Mouse (Mus musculus) midbrain, embryonic 14.5 days (tissue): ENCODE measurements around the gene Acvr1c. TPM values are rescaled to one million over a fixed set of nuclear protein-coding genes. Genes with fewer than 3 reads are reported as not detected.

Experiments
- ATAC-seq: fragments of 200-750 bp; cut with Nextera tagmentation; 2 replicates; pipeline ENCODE4 v1.8.0; 2017; ENCODE audit warnings: moderate number of reproducible peaks, moderate library complexity; ENCODE audit not compliant: low FRiP score, low TSS enrichment
- DNase-seq: peaks from one replicate; pipeline ENCODE4 v3.0.0-alpha.2; 2015
- H3K27ac ChIP-seq: fragments of 300-500 bp; sonication (generic); replicated peaks from 2 replicates; pipeline ENCODE4 v1.5.1; 2014; ENCODE audit warnings: mild to moderate bottlenecking, low read depth, low read length, moderate library complexity
- H3K27me3 ChIP-seq: fragments of 300-500 bp; sonication (generic); 2 replicates; pipeline ENCODE4 v1.6.1; 2014; ENCODE audit warnings: low read length, control low read depth, mixed read lengths; ENCODE audit not compliant: control insufficient read depth, insufficient read depth
- H3K36me3 ChIP-seq: fragments of 300-500 bp; sonication (generic); 2 replicates; pipeline ENCODE4 v1.6.1; 2014; ENCODE audit warnings: low read length, control low read depth; ENCODE audit not compliant: control insufficient read depth, insufficient read depth
- H3K4me1 ChIP-seq: fragments of 300-500 bp; sonication (generic); 2 replicates; pipeline ENCODE4 v1.6.1; 2014; ENCODE audit warnings: mild to moderate bottlenecking, antibody characterized with exemption, low read length, control low read depth; ENCODE audit not compliant: control insufficient read depth, insufficient read depth
- H3K4me2 ChIP-seq: fragments of 300-500 bp; sonication (generic); 2 replicates; pipeline ENCODE4 v1.6.1; 2014; ENCODE audit warnings: mild to moderate bottlenecking, low read length, moderate library complexity
- H3K4me3 ChIP-seq: fragments of 300-500 bp; sonication (generic); replicated peaks from 2 replicates; pipeline ENCODE4 v1.5.1; 2014; ENCODE audit warnings: low read depth, low read length
- H3K9ac ChIP-seq: fragments of 300-500 bp; sonication (generic); replicated peaks from 2 replicates; pipeline ENCODE4 v1.6.1; 2014; ENCODE audit warnings: mild to moderate bottlenecking, low read length, moderate library complexity
- H3K9me3 ChIP-seq: fragments of 300-500 bp; sonication (generic); 2 replicates; pipeline ENCODE4 v1.6.1; 2016; ENCODE audit warnings: low read length, control low read depth, mixed read lengths; ENCODE audit not compliant: control insufficient read depth
- WGBS: fragments of 180-500 bp; shearing (Covaris S2); extraction: QIAGEN DNeasy Blood & Tissue Kit; methylation state at CpG from one replicate; pipeline ENCODE4 v1.1.7; 2014; 5-methylcytosine and 5-hydroxymethylcytosine counted together
- polyA plus RNA-seq: library from polyadenylated mRNA; unstranded; fragments of >200 nt; fragmentation: Nextera tagmentation; extraction: Ambion mirVana; gene quantifications from 2 replicates; pipeline ENCODE4 v1.2.1, GENCODE M21; 2014

Acvr1c gene
- polyA plus RNA-seq, 1 experiment from 2014 or later: 0.43 TPM

DNA sequence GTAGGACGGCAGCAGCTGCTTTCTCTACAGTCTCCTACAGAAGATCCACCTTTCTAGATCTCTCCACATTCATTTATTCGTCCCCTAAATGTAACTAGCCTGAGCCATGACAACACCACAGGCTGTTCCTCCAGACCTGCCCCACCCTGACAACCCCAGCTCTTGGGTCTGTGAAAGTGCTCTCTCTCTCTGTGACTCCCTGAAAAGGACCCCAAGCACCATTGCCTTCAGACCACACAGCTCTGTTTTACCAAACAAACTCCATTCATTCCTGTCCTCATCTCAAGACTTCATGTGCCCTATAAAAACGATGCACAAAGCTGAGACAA is 401 bp upstream of the Acvr1c start:
- 18% methylated on average over 3 of the region's 3 CpGs for WGBS
- no peak for DNase-seq
- Histone ChIP-seq H3K4me1 (peaks cover 7% of the 10 kb centered on the region; the same call in 1 of the 2 replicates), H3K27ac (no peak overlapping the region), H3K9me3 (no peaks in the 10 kb centered on the region), H3K9ac (no peak overlapping the region), H3K27me3 (peaks cover 4% of the 10 kb centered on the region; the same call in 1 of the 2 replicates), H3K36me3 (no peaks in the 10 kb centered on the region), H3K4me3 (peak overlapping the region; percentile 58), H3K4me2 (peak overlapping the region; percentile 100)
- no peak; the same call in 1 of the 2 replicates for ATAC-seq

DNA sequence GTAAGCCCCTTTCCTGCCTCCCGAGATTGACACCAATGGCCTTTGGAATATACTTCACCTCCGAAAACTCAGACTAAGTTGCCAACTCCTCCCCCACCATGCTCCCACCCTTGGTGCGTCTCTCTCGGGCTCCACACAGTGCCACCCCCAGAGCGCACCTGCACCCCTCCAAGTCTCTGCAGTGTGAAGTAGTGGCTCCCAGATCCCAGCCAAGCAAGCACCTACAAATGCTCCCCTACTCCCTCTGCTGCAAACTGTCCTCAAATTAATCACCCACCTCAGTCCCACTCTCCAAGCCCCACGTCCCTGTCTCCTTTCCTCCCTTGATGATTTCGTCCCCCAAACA is 654 bp downstream of the Acvr1c start:
- H3K9me3 ChIP-seq: no peaks in the 10 kb centered on the region
- WGBS: 1% methylated on average over 7 of the region's 7 CpGs
- H3K36me3 ChIP-seq: no peaks in the 10 kb centered on the region
- peaks cover 4% of the 10 kb centered on the region; the same call in 1 of the 2 replicates for H3K27me3 ChIP-seq
- no peak overlapping the region for H3K27ac ChIP-seq
- H3K4me1 ChIP-seq: peaks cover 7% of the 10 kb centered on the region; the same call in 1 of the 2 replicates
- H3K4me3 ChIP-seq: peak overlapping the region; percentile 58
- ATAC-seq: peak; percentile 48; the same call in 1 of the 2 replicates
- DNase-seq: peak; percentile 31
- peak overlapping the region; percentile 51 for H3K9ac ChIP-seq
- H3K4me2 ChIP-seq: peak overlapping the region; percentile 100

DNA sequence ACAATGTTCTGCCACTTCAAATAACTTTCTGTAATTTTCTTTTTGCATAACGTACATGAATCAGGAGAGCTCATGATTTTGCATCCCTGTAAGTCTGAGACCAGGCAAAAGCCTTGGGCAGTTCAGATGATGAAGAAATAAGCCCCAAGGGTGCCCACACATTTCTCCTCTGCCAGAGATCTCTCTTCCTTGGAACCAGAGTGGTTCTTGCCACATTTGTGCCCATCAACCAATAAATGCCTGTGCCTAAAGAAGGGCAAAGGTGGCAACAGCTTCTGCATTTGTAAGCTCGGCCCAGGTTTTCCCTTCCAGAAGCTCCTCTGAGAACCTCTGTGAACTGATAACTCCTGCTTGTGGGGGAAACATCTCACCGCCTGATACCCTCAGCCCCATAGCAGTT is 3.3 kb downstream of the Acvr1c start:
- Histone ChIP-seq H3K27ac (no peak overlapping the region), H3K4me2 (no peak overlapping the region), H3K36me3 (no peaks in the 10 kb centered on the region), H3K27me3 (peaks cover 4% of the 10 kb centered on the region; the same call in 1 of the 2 replicates), H3K9ac (no peak overlapping the region), H3K4me3 (no peak overlapping the region), H3K9me3 (no peaks in the 10 kb centered on the region), H3K4me1 (peaks cover 7% of the 10 kb centered on the region; the same call in 1 of the 2 replicates)
- ATAC-seq (no peak), DNase-seq (no peak)
- 91% methylated on average over 3 of the region's 3 CpGs for WGBS

DNA sequence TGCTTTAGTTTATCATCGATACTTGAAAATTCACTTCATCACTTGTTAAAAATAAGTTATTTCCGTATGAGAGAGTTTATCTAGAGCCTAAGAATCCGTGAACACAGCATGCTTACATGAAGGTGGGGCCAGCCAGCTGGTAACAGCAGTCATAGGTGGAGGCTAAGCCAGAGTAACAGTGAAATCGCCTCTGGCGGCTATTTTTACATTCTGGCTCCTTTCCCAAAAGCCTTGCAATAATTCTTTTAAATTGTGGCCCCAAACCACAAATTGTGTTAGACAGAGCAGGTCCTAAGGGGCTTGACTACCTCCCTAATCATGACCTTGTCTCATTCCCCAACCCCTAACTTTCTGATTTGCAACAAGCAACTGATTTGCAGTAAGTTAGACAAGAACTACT is 4.8 kb downstream of the Acvr1c start:
- no peak overlapping the region for H3K9ac ChIP-seq
- peaks cover 7% of the 10 kb centered on the region; the same call in 1 of the 2 replicates for H3K4me1 ChIP-seq
- no peak overlapping the region for H3K4me3 ChIP-seq
- no peak overlapping the region for H3K4me2 ChIP-seq
- no peaks in the 10 kb centered on the region for H3K9me3 ChIP-seq
- peaks cover 4% of the 10 kb centered on the region; the same call in 1 of the 2 replicates for H3K27me3 ChIP-seq
- 83% methylated on average over 5 of the region's 5 CpGs for WGBS
- no peak for ATAC-seq
- H3K36me3 ChIP-seq: no peaks in the 10 kb centered on the region
- DNase-seq: no peak
- no peak overlapping the region for H3K27ac ChIP-seq

DNA sequence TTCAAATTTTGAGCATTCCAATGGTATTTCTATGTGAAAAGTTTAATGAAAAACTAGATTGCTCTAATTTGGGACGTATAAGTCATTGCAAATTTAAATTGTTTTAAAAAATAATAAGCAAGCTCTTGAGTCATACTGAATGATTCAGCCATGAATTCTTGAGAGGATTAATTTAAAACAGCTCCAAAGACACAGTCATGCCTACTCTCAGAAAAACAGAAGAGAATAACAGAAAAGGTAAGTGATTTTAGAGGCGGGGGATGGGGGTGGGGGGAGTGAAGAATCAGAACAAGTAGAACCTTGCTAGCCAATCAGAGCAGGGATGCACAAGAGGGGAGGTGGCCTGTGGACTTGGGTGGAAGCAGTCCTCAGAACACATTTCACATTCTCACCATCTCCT is 7.0 kb downstream of the Acvr1c start:
- Histone ChIP-seq H3K9ac (no peak overlapping the region), H3K9me3 (no peaks in the 10 kb centered on the region), H3K27ac (no peak overlapping the region), H3K4me2 (no peak overlapping the region), H3K36me3 (no peaks in the 10 kb centered on the region), H3K4me1 (no peaks in the 10 kb centered on the region), H3K27me3 (no peaks in the 10 kb centered on the region), H3K4me3 (no peak overlapping the region)
- 86% methylated on average over 2 of the region's 2 CpGs for WGBS
- no peak for ATAC-seq
- DNase-seq: no peak

DNA sequence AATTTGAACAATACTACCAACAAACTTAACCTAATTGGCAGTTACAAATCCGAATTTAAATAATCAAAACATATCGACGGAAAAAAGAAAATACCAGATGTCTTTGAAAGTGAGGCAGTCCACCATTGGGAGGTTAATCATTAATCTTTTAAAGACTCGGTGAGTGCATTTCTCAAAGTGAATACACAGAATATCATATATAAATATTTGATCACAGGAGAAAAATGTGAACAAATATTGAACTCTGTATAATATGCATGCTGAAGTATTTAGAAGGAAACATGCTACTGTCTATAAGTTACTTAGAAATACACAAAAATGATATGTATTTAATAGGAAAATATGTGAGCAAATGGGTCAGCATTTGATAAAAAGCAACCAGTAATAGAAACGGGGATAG is 21.0 kb downstream of the Acvr1c start:
- Histone ChIP-seq H3K27ac (no peak overlapping the region), H3K4me2 (no peak overlapping the region), H3K4me1 (no peaks in the 10 kb centered on the region), H3K9ac (no peak overlapping the region), H3K27me3 (no peaks in the 10 kb centered on the region), H3K4me3 (no peak overlapping the region), H3K9me3 (no peaks in the 10 kb centered on the region), H3K36me3 (no peaks in the 10 kb centered on the region)
- 79% methylated on average over 5 of the region's 5 CpGs for WGBS
- ATAC-seq (no peak), DNase-seq (no peak)

DNA sequence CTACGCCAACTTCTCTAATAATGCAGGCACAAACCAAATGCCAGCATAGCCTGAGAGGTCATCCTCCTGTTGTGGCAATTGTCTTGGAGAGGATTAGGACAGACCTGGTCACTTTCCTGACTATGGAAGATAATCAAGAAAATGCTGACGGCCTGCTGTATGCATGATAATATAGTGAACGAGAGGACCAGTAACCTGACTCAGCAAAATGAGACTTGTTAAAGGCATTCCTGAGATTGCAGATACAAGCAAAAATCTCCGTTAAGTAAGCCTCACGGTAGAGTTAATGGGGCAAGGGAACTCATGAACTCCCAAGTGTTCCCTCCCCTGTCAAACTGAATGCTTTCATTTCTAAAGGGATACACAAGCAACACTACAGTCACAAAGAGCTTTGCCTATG is 28.1 kb downstream of the Acvr1c start:
- DNase-seq (no peak), ATAC-seq (no peak)
- H3K36me3 ChIP-seq: no peaks in the 10 kb centered on the region
- H3K4me1 ChIP-seq: no peaks in the 10 kb centered on the region
- H3K27ac ChIP-seq: no peak overlapping the region
- H3K9me3 ChIP-seq: no peaks in the 10 kb centered on the region
- no peaks in the 10 kb centered on the region for H3K27me3 ChIP-seq
- 82% methylated on average over 5 of the region's 5 CpGs for WGBS
- no peak overlapping the region for H3K9ac ChIP-seq
- no peak overlapping the region for H3K4me3 ChIP-seq
- no peak overlapping the region for H3K4me2 ChIP-seq

DNA sequence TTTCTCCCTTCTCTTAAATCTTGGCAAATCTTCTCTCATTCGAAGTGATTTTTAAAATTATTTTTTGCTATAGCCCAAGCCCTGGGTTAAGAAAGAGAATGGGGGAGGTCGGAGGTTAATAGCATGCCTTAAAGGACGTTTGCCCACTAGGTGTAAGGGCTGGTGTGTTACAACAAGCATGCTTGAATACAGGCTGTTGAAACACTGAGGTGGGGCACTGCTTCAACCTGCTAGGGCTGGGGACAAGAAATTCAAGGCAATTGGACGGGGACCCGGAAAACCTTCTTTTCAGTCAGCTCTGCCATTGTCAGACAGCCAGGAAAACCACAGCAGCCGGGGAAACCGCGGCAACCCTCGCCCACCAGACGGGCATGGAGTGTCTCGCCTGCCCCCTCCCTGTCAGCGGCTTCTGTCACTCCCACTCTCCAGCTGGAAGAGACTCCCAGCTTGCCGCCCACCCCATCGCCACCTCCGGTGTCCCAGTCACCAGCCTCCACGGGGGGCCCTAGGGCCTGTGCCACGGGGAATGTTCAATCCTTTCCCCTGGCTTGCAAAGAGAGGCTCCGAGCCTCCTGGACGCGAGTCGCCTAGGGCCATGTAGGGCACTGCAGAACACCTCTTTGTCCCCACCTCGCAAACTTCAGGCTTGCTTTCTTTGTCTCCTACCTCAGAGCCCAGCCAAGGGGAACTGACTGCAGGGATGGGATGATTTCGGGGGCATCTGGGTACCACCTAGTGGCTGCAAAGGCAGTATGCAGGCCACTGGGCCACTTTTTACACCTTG is 33.4 kb downstream of the Acvr1c start:
- peak overlapping the region; percentile 62 for H3K27ac ChIP-seq
- ATAC-seq: peak; percentile 89
- H3K36me3 ChIP-seq: no peaks in the 10 kb centered on the region

DNA sequence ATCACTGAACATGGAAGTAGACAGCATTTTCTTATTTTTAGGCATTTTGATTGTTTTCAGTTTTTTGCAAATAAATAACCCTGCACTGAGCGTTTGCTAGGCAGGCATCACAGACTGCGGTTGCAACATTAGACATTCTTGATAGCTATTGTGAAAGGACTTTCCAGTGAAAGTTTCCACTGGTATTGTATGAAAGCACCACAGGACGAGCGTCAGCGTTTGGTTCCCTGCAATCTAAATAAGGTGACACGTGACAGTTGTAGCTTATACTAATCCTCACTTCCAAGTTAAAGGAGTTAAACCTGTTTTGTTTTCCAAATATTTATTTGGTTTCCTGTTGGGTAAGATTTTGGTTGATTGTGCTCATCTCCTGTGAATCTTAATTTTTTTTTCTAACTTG is 34.4 kb downstream of the Acvr1c start:
- 82% methylated on average over 6 of the region's 6 CpGs for WGBS
- no peak for DNase-seq
- H3K4me3 ChIP-seq: no peak overlapping the region
- ATAC-seq: no peak
- H3K9ac ChIP-seq: no peak overlapping the region
- no peak overlapping the region for H3K27ac ChIP-seq
- H3K36me3 ChIP-seq: no peaks in the 10 kb centered on the region
- no peaks in the 10 kb centered on the region for H3K27me3 ChIP-seq
- no peaks in the 10 kb centered on the region for H3K4me1 ChIP-seq
- no peak overlapping the region for H3K4me2 ChIP-seq
- H3K9me3 ChIP-seq: no peaks in the 10 kb centered on the region

More for the DNA sequence above, 33.4 kb downstream of the Acvr1c start:
- Histone ChIP-seq H3K9ac (peak overlapping the region; percentile 56), H3K4me3 (peak overlapping the region; percentile 35), H3K27me3 (no peaks in the 10 kb centered on the region), H3K9me3 (no peaks in the 10 kb centered on the region), H3K4me2 (peak overlapping the region; percentile 50), H3K4me1 (no peaks in the 10 kb centered on the region)
- DNase-seq: peak; percentile 81
- WGBS: 10% methylated on average over 23 of the region's 23 CpGs
